Mouse (Mus musculus): Measurements from ENCODE around the gene Fgfr2. TPM values are rescaled to one million over a fixed set of nuclear protein-coding genes. Genes with fewer than 3 reads are reported as not detected.

Fgfr2 gene
- polyA plus RNA-seq, 1 experiment from 2014 or later, result 110 TPM

DNA sequence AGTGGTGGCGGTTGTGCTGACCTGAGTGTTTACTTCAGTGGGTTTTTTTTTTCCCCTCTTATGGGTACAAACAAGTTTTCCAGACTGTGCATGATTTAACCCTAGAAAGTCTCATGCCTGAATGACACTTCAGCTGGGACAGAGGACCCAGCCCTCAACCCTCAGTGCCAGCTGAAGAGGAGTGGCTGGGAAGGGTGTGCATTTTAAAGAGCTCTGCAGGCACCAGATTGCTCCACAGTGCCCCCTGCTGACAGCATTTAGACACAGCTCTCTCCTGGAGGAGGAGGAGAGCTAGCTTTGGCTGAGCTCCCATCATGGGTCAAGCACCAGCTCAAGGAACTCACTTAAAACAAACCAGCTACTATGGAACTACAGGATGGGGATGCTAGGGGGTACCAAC is 312.3 kb downstream of the Fgfr2 start:
- Histone ChIP-seq H3K9me3 (ENCODE audit: low read length) (no peaks in the 10 kb centered on the region), H3K27me3 (replicated peaks; ENCODE audit: insufficient read depth, low read length) (no peaks in the 10 kb centered on the region), H3K27ac (ENCODE audit: low read length) (peak overlapping the region; percentile 95), H3K4me1 (ENCODE audit: insufficient read depth, low read depth, low read length) (peaks cover 28% of the 10 kb centered on the region), H3K4me3 (ENCODE audit: low read depth, low read length) (peak overlapping the region; percentile 79; the same call in 1 of the 2 replicates), H3K4me2 (replicated peaks; ENCODE audit: low read depth, low read length) (peak overlapping the region; percentile 89), H3K36me3 (ENCODE audit: insufficient read depth, low read length) (no peaks in the 10 kb centered on the region), H3K9ac (replicated peaks; ENCODE audit: low read depth) (no peak overlapping the region)
- DNase-seq (ENCODE audit: low spot score), result peak; percentile 95
- TF ChIP-seq EP300 (IDR thresholded peaks at IDR 0.05) (peak; percentile 83), CTCF (IDR thresholded peaks at IDR 0.05) (peak; percentile 93)
- peak; percentile 60 for ATAC-seq
- 42% methylated on average over 1 of the region's 1 CpGs for WGBS

DNA sequence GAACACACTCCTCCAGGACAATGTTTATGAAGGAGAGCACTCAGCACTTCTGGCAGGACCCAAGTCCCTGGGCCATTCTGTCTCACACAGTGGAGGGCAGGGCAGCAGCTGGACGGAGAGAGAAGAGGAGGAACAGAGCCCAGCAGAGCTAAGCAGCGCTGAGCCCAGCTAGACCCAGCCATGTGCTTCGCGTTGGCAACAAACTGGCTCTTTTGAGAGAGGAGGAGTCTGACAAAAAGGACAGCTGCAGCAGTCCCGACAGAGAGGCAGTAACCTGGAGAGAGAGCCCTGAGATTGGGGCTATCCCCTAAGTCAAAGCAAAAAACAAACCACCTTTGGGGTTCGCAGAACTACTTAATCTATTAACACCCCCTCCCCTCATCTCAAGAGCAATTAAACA is 312.8 kb downstream of the Fgfr2 start:
- no peaks in the 10 kb centered on the region for H3K36me3 ChIP-seq (ENCODE audit: insufficient read depth, low read length)
- H3K27ac ChIP-seq (ENCODE audit: low read length), result peak overlapping the region; percentile 76
- H3K27me3 ChIP-seq (replicated peaks; ENCODE audit: insufficient read depth, low read length), result no peaks in the 10 kb centered on the region
- no peak overlapping the region for H3K4me3 ChIP-seq (ENCODE audit: low read depth, low read length)
- DNase-seq (ENCODE audit: low spot score), result peak; percentile 73
- no peaks in the 10 kb centered on the region for H3K9me3 ChIP-seq (ENCODE audit: low read length)
- ATAC-seq, result peak; percentile 9; the same call in 1 of the 2 replicates
- 21% methylated on average over 6 of the region's 6 CpGs for WGBS
- no peak overlapping the region for H3K9ac ChIP-seq (replicated peaks; ENCODE audit: low read depth)
- H3K4me2 ChIP-seq (replicated peaks; ENCODE audit: low read depth, low read length), result peak overlapping the region; percentile 89
- H3K4me1 ChIP-seq (ENCODE audit: insufficient read depth, low read depth, low read length), result peaks cover 28% of the 10 kb centered on the region
- TF ChIP-seq CTCF (IDR thresholded peaks at IDR 0.05) (no peak), EP300 (IDR thresholded peaks at IDR 0.05) (no peak)

- no peak for TF ChIP-seq EP300 (IDR thresholded peaks at IDR 0.05)
- TF ChIP-seq CTCF (IDR thresholded peaks at IDR 0.05), result no peak
- DNase-seq (ENCODE audit: low spot score), result no peak
- Histone ChIP-seq H3K36me3 (ENCODE audit: insufficient read depth, low read length) (no peaks in the 10 kb centered on the region), H3K4me3 (ENCODE audit: low read depth, low read length) (no peak overlapping the region), H3K4me1 (ENCODE audit: insufficient read depth, low read depth, low read length) (peaks cover 28% of the 10 kb centered on the region), H3K27ac (ENCODE audit: low read length) (peak overlapping the region; percentile 76), H3K9ac (replicated peaks; ENCODE audit: low read depth) (no peak overlapping the region), H3K4me2 (replicated peaks; ENCODE audit: low read depth, low read length) (no peak overlapping the region; the same call in 1 of the 2 replicates), H3K27me3 (replicated peaks; ENCODE audit: insufficient read depth, low read length) (no peaks in the 10 kb centered on the region), H3K9me3 (ENCODE audit: low read length) (no peaks in the 10 kb centered on the region)
- WGBS, result 32% methylated on average over 6 of the region's 6 CpGs
- ATAC-seq, result no peak
These were observed 313.4 kb downstream of the Fgfr2 start for GRCm38 (mm10) chr7:132809721-132810120.

- Histone ChIP-seq H3K27ac (ENCODE audit: low read length) (peak overlapping the region; percentile 80), H3K4me1 (ENCODE audit: insufficient read depth, low read depth, low read length) (peaks cover 33% of the 10 kb centered on the region), H3K4me2 (replicated peaks; ENCODE audit: low read depth, low read length) (peak overlapping the region; percentile 25; the same call in 1 of the 2 replicates), H3K27me3 (replicated peaks; ENCODE audit: insufficient read depth, low read length) (no peaks in the 10 kb centered on the region), H3K9ac (replicated peaks; ENCODE audit: low read depth) (no peak overlapping the region), H3K4me3 (ENCODE audit: low read depth, low read length) (no peak overlapping the region), H3K9me3 (ENCODE audit: low read length) (no peaks in the 10 kb centered on the region), H3K36me3 (ENCODE audit: insufficient read depth, low read length) (no peaks in the 10 kb centered on the region)
- TF ChIP-seq CTCF (IDR thresholded peaks at IDR 0.05) (peak; percentile 34), EP300 (IDR thresholded peaks at IDR 0.05) (no peak)
- DNase-seq (ENCODE audit: low spot score), result peak; percentile 36
- ATAC-seq, result no peak
- 11% methylated on average over 20 of the region's 20 CpGs for WGBS
These were observed 314.1 kb downstream of the Fgfr2 start for GRCm38 (mm10) chr7:132808841-132809682.

DNA sequence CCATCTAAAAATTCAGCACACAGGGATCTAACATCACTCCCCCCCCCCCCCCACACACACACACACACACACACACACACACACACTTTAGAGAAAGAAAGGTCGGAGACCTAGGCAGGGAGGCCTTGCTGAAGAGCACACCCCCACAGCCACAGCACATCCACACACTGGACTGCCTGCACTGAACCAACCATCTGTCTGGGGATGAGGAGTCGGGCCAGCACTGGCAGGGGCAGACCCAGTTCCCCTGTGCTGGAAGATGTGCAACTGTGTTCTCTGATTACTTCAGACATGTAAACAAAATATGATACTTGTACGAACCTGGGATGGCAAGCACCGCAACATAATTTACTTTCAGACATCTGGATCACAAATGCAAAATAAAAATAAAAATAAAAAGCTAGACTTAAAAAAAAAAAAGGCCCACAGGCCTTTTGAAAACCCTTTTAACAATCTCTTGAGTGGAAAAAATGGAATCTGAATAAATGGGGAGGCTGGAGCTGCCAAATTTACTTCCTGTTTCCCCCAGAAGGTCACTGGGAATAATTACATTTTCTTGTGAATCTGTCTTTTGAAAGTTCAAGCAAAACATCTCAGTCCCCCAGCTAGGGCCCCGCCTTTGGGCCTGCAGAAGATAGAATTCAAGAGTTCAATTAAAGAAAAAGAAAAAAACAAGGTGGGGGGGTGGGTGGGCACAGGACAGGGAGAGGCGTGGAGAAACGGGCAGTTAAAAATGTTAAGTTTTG is 314.9 kb downstream of the Fgfr2 start:
- Histone ChIP-seq H3K4me1 (ENCODE audit: insufficient read depth, low read depth, low read length) (peaks cover 41% of the 10 kb centered on the region), H3K27ac (ENCODE audit: low read length) (peak overlapping the region; percentile 80), H3K27me3 (replicated peaks; ENCODE audit: insufficient read depth, low read length) (no peaks in the 10 kb centered on the region), H3K9me3 (ENCODE audit: low read length) (no peaks in the 10 kb centered on the region), H3K4me2 (replicated peaks; ENCODE audit: low read depth, low read length) (no peak overlapping the region; the same call in 1 of the 2 replicates), H3K4me3 (ENCODE audit: low read depth, low read length) (no peak overlapping the region), H3K9ac (replicated peaks; ENCODE audit: low read depth) (no peak overlapping the region), H3K36me3 (ENCODE audit: insufficient read depth, low read length) (no peaks in the 10 kb centered on the region)
- ATAC-seq (no peak), DNase-seq (ENCODE audit: low spot score) (no peak)
- 46% methylated on average over 7 of the region's 7 CpGs for WGBS
- no peak for TF ChIP-seq CTCF (IDR thresholded peaks at IDR 0.05)
- TF ChIP-seq EP300 (IDR thresholded peaks at IDR 0.05), result no peak
